Mouse (Mus musculus) megakaryocyte, embryonic 14.5 days (primary cell): ENCODE data around the gene Rps18. TPM values are rescaled to one million over a fixed set of nuclear protein-coding genes. Genes with fewer than 3 reads are reported as not detected.
"Not testable (repeated sequence)": the region's sequence is repeated elsewhere in the genome, so short reads cannot be mapped to it uniquely, and the experiment has no call there.

ENCODE experiments used
- H3K27me3 ChIP-seq: replicated peaks from 2 replicates; pipeline ENCODE3; 2012; ENCODE audit warnings: inconsistent platforms
- H3K36me3 ChIP-seq: replicated peaks from 2 replicates; pipeline ENCODE3; 2012; ENCODE audit warnings: low read length, inconsistent platforms, mixed read lengths
- H3K4me1 ChIP-seq: 2 replicates; pipeline ENCODE4 v1.6.1; 2012; ENCODE audit warnings: inconsistent platforms
- H3K4me3 ChIP-seq: replicated peaks from 2 replicates; pipeline ENCODE3; 2012; ENCODE audit warnings: moderate library complexity, mild to moderate bottlenecking, inconsistent platforms
- H3K9me3 ChIP-seq: 2 replicates; pipeline ENCODE4 v1.6.1; 2012; ENCODE audit warnings: inconsistent platforms
- FLI1 ChIP-seq: IDR thresholded peaks from 2 replicates; pipeline ENCODE4 v1.6.1; 2012; ENCODE audit warnings: low read length, inconsistent platforms, mixed read lengths
- GATA1 ChIP-seq: IDR thresholded peaks from 3 replicates; pipeline ENCODE4 v1.6.1; 2012; ENCODE audit warnings: mixed read lengths, low read length, inconsistent platforms, borderline replicate concordance
- polyA plus RNA-seq: library from polyadenylated mRNA; stranded (reverse); fragments of >175 nt; gene quantifications from 2 replicates; pipeline ENCODE4 v1.2.3, GENCODE M21; 2012; ENCODE audit warnings: low replicate concordance; ENCODE audit not compliant: insufficient read depth

Rps18 gene
- polyA plus RNA-seq, 1 experiment = 129 TPM

GRCm38 (mm10) chr17:33956336-33956735 is 535 bp upstream of the Rps18 start:
- Histone ChIP-seq H3K9me3 (no peaks in the 10 kb centered on the region), H3K36me3 (peaks cover 70% of the 10 kb centered on the region), H3K27me3 (no peaks in the 10 kb centered on the region), H3K4me3 (peak overlapping the region; percentile 98), H3K4me1 (peaks cover 51% of the 10 kb centered on the region)
- TF ChIP-seq FLI1 = no peak
- no peak for TF ChIP-seq GATA1

- peak overlapping the region; percentile 98 for H3K4me3 ChIP-seq
- H3K9me3 ChIP-seq = no peaks in the 10 kb centered on the region
- no peaks in the 10 kb centered on the region for H3K27me3 ChIP-seq
- H3K4me1 ChIP-seq = peaks cover 66% of the 10 kb centered on the region
- peaks cover 65% of the 10 kb centered on the region for H3K36me3 ChIP-seq
- TF ChIP-seq GATA1 (no peak), FLI1 (no peak)
Measured at GRCm38 (mm10) chr17:33954646-33955554, 901 bp downstream of the Rps18 start.

GRCm38 (mm10) chr17:33953961-33954565 is 1.7 kb downstream of the Rps18 start:
- H3K4me1 ChIP-seq = peaks cover 70% of the 10 kb centered on the region
- H3K9me3 ChIP-seq = no peaks in the 10 kb centered on the region
- no peak for TF ChIP-seq GATA1
- TF ChIP-seq FLI1 = no peak
- no peaks in the 10 kb centered on the region for H3K27me3 ChIP-seq
- H3K4me3 ChIP-seq = peak overlapping the region; percentile 98
- peaks cover 65% of the 10 kb centered on the region for H3K36me3 ChIP-seq

- no peaks in the 10 kb centered on the region for H3K9me3 ChIP-seq
- peaks cover 65% of the 10 kb centered on the region for H3K36me3 ChIP-seq
- TF ChIP-seq GATA1 (no peak), FLI1 (no peak)
- H3K4me1 ChIP-seq = peaks cover 77% of the 10 kb centered on the region
- no peaks in the 10 kb centered on the region for H3K27me3 ChIP-seq
- peak overlapping the region; percentile 78 for H3K4me3 ChIP-seq
Measured at GRCm38 (mm10) chr17:33953310-33953709, 2.5 kb downstream of the Rps18 start.

GRCm38 (mm10) chr17:33952879-33953278 is 2.9 kb downstream of the Rps18 start:
- Histone ChIP-seq H3K9me3 (no peaks in the 10 kb centered on the region), H3K4me3 (peak overlapping the region; percentile 78), H3K36me3 (peaks cover 65% of the 10 kb centered on the region), H3K4me1 (peaks cover 79% of the 10 kb centered on the region), H3K27me3 (no peaks in the 10 kb centered on the region)
- no peak for TF ChIP-seq GATA1
- TF ChIP-seq FLI1 = no peak

- H3K27me3 ChIP-seq, H3K9me3 ChIP-seq: not testable (repeated sequence)
- Histone ChIP-seq H3K36me3 (peaks cover 65% of the 10 kb centered on the region), H3K4me3 (peak overlapping the region; percentile 99), H3K4me1 (peaks cover 78% of the 10 kb centered on the region)
Measured at GRCm38 (mm10) chr17:33952015-33952414, 3.8 kb downstream of the Rps18 start.

GRCm38 (mm10) chr17:33951021-33951946 is 4.5 kb downstream of the Rps18 start, which contains the start of gene B3galt4:
Gene B3galt4, minus strand, starts transcription at chr17:33951488.
- TF ChIP-seq FLI1 (no peak), GATA1 (no peak)
- Histone ChIP-seq H3K9me3 (no peaks in the 10 kb centered on the region), H3K4me1 (peaks cover 75% of the 10 kb centered on the region), H3K4me3 (peak within 1 kb of the TSS; percentile 99), H3K27me3 (no peaks in the 10 kb centered on the region), H3K36me3 (peaks cover 71% of the 10 kb centered on the region)

- peaks cover 80% of the 10 kb centered on the region for H3K36me3 ChIP-seq
Measured at GRCm38 (mm10) chr17:33950131-33950625, 5.6 kb downstream of the Rps18 start.

GRCm38 (mm10) chr17:33948905-33949537 is 6.8 kb downstream of the Rps18 start:
- no peak for TF ChIP-seq FLI1
- Histone ChIP-seq H3K36me3 (peaks cover 84% of the 10 kb centered on the region), H3K4me1 (peaks cover 67% of the 10 kb centered on the region), H3K9me3 (no peaks in the 10 kb centered on the region), H3K27me3 (no peaks in the 10 kb centered on the region), H3K4me3 (no peak overlapping the region)

More at GRCm38 (mm10) chr17:33950131-33950625, 5.6 kb downstream of the Rps18 start:
- H3K4me1 ChIP-seq = peaks cover 75% of the 10 kb centered on the region
- H3K9me3 ChIP-seq = no peaks in the 10 kb centered on the region
- H3K27me3 ChIP-seq = no peaks in the 10 kb centered on the region
- peak overlapping the region; percentile 99 for H3K4me3 ChIP-seq
- TF ChIP-seq GATA1 (no peak), FLI1 (no peak)
